Mouse (Mus musculus) brown adipose tissue, adult 24 weeks (tissue): ENCODE measurements around the gene Wdr95. TPM values are rescaled to one million over a fixed set of nuclear protein-coding genes. Genes with fewer than 3 reads are reported as not detected.

Experiments used
- H3K27ac ChIP-seq: fragments of 200-500 bp; replicated peaks from 2 replicates; pipeline ENCODE4 v1.5.1; 2012; ENCODE audit warnings: low read depth, mild to moderate bottlenecking, low read length
- H3K4me1 ChIP-seq: fragments of 200-500 bp; 2 replicates; pipeline ENCODE4 v1.6.1; 2012; ENCODE audit warnings: low read length, mixed read lengths; ENCODE audit not compliant: control insufficient read depth, insufficient read depth, insufficient read length
- H3K4me3 ChIP-seq: fragments of 200-500 bp; 2 replicates; pipeline ENCODE4 v1.5.1; 2012; ENCODE audit warnings: low read depth, mild to moderate bottlenecking, low read length, moderate library complexity; ENCODE audit not compliant: insufficient read depth
- polyA plus RNA-seq: library from polyadenylated mRNA; stranded (reverse); fragments of >200 nt; gene quantifications from 2 replicates; pipeline ENCODE4 v1.2.4, GENCODE M21; 2012; ENCODE audit not compliant: missing spikeins, insufficient read depth, insufficient read length

Gene Wdr95
- polyA plus RNA-seq, 1 experiment = not detected

- H3K4me1 ChIP-seq = no peaks in the 10 kb centered on the region; the same call in 1 of the 2 replicates
- no peak overlapping the region for H3K27ac ChIP-seq
- no peak overlapping the region for H3K4me3 ChIP-seq
These were observed 7.5 kb downstream of the Wdr95 start for GRCm38 (mm10) chr5:149536005-149536404.

- Histone ChIP-seq H3K4me1 (no peaks in the 10 kb centered on the region; the same call in 1 of the 2 replicates), H3K4me3 (no peak overlapping the region), H3K27ac (no peak overlapping the region)
These were observed 9.5 kb downstream of the Wdr95 start for GRCm38 (mm10) chr5:149537796-149538511.

GRCm38 (mm10) chr5:149538531-149538930 is 10.1 kb downstream of the Wdr95 start:
- no peak overlapping the region for H3K4me3 ChIP-seq
- no peaks in the 10 kb centered on the region; the same call in 1 of the 2 replicates for H3K4me1 ChIP-seq
- no peak overlapping the region for H3K27ac ChIP-seq

DNA sequence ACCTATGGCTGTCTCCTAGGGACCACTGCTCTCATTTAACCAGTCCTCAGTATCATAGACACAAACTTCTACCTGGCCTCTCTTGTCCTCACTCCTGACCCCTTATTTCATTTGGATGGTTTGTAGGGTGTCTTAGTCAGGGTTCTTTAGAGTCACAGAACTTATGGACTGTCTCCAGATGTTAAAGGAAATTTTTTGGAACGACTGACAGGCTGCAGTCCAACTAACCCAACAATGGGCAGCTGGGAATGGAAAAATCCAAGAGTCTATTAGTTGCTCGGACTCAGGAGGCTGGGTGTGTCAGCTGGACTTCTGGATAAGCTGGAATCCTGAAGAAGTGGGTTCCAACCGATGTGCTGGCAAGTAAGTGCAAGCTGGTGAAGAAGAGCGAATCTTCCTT is 10.6 kb downstream of the Wdr95 start:
- Histone ChIP-seq H3K27ac (no peak overlapping the region), H3K4me3 (no peak overlapping the region), H3K4me1 (no peaks in the 10 kb centered on the region; the same call in 1 of the 2 replicates)

DNA sequence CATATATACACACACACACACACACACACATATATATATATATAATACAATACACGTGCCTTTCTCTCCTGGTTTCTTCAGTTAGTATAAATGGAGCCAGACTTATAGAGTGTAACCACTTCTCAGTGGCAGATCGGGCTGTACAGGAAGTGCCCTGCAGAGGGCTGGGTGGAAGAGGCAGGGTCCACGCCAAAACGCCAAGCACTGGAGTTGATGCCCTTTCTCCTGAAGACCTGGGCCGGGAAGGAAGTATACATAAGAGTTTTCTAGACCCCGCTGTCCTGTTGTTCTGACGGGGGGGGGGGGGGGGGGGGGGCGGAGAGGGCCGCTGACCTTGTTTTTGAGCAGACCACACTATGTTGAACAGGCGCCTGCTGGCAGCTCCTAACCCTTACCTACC is 22.7 kb downstream of the Wdr95 start:
- no peak overlapping the region for H3K27ac ChIP-seq
- no peaks in the 10 kb centered on the region for H3K4me1 ChIP-seq
- H3K4me3 ChIP-seq = no peak overlapping the region

GRCm38 (mm10) chr5:149552742-149553141 is 24.3 kb downstream of the Wdr95 start:
- Histone ChIP-seq H3K4me3 (no peak overlapping the region), H3K27ac (no peak overlapping the region), H3K4me1 (no peaks in the 10 kb centered on the region)

GRCm38 (mm10) chr5:149553373-149553772 is 24.9 kb downstream of the Wdr95 start:
- no peak overlapping the region for H3K27ac ChIP-seq
- H3K4me3 ChIP-seq = no peak overlapping the region
- H3K4me1 ChIP-seq = no peaks in the 10 kb centered on the region

DNA sequence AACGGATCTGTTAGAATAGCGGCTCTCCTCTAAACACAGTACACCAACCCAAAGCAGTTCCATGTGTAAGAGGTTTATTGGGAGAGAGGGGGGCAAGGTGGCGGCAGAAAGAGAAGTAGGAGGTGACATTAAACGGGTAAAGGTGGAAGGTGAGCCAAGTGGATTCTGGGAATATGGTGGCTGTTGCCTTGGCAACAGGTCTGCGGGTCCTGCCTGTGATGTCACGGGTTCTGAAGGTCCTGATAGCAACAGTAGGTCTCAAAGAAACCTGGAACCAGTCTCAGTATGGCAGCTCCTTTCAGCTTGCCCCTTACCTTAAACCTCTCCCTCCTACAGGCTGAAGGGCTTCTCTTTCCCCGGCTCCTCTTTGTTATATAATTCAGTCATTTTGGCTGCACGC is 25.9 kb downstream of the Wdr95 start:
- Histone ChIP-seq H3K27ac (no peak overlapping the region), H3K4me1 (no peaks in the 10 kb centered on the region), H3K4me3 (no peak overlapping the region)

DNA sequence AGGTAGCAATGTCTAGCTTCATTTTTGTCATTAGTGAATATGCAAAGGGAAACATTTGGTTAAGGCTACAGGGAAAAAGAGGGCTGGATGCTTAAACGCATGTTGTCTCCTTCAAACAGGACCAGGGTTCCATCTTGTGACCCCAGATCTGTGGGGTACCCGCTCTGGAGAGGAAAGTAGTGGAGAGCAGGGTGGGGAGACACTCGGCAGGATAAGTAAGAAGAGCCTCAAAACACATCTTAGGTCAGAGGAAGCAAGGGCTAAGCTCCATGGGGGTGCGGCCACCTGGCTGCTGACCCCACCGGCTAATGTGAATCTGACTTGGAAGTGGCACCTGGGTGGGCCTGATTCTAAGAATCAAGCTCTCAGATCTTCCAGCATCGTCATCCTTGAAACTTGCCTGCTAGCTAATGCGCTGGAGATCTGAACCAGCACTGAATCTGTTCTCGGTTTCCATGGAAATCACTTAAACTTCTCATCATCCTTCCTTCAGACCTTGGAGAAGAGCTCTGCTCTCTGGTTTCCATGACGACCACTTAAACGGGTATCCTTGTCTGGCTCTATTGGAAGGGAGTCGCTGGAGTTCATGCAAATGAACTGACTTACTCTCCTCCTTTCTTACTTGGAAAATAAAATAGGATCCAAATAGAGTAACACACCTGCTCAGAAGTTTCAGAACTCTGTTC is 32.6 kb downstream of the Wdr95 start:
- no peak overlapping the region for H3K27ac ChIP-seq
- no peaks in the 10 kb centered on the region for H3K4me1 ChIP-seq
- no peak overlapping the region for H3K4me3 ChIP-seq

DNA sequence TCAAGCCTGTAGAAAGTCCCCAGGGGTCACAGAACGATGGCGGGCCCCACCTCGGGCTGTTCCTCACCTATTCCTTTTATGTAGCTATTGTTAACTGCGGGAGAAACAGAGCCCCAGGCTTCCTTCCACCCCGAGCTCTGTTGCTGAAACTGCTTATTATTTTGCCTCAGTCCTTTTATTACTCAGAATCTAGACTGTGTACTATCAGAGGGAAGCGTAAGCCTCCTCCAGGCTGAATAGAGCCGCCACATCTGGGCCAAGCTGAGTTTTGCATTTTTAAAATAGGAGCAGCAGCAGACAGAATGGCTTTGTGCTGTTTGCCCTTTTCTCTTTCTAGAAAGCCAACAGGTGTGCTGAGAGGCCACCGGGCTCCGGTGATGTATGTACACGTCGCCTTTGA is 37.5 kb downstream of the Wdr95 start:
- Histone ChIP-seq H3K27ac (no peak overlapping the region), H3K4me3 (no peak overlapping the region), H3K4me1 (no peaks in the 10 kb centered on the region)

DNA sequence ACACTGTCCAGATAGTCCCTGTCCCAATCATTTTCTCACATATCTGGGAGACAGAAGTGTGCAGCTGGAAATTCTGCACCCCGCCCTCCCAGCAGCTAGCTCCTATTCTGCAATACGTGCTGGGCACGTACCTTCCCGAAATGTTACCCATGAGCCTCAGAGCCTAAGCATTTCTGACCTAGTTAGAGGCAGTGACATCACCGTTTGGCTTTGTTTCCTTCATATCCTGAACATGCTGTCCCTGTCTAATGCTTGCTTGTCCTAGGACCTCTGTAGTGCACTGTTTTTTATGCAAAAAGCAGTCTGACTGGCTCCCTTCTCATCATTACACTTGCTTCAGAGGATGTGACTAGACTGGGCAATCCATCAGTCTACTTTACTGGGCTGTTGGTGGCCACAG is 38.5 kb downstream of the Wdr95 start:
- no peak overlapping the region for H3K4me3 ChIP-seq
- H3K4me1 ChIP-seq = no peaks in the 10 kb centered on the region
- H3K27ac ChIP-seq = no peak overlapping the region

- no peak overlapping the region for H3K27ac ChIP-seq
- no peaks in the 10 kb centered on the region for H3K4me1 ChIP-seq
- no peak overlapping the region for H3K4me3 ChIP-seq
These were observed 40.5 kb downstream of the Wdr95 start for GRCm38 (mm10) chr5:149568993-149569392.

DNA sequence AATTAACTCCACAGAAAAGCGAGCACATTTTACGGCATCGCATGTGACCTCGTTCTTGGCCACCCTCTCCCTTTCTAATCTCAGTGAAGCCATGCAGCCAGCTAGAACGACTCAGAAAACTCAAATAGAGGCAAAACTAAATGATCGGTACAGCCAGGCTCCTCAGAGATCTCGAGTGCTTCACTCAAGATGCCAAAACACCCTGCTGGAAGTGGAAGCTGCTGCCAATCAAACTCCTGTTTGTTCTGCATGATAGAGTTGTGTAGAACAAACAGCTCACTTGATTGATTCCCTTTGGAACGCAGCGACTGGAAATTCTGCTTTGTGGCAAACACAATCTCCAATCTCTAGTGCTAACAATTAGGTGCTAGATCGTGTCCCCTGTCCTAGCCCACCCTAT is 48.5 kb downstream of the Wdr95 start:
- H3K27ac ChIP-seq = no peak overlapping the region
- no peak overlapping the region for H3K4me3 ChIP-seq
- H3K4me1 ChIP-seq = no peaks in the 10 kb centered on the region

DNA sequence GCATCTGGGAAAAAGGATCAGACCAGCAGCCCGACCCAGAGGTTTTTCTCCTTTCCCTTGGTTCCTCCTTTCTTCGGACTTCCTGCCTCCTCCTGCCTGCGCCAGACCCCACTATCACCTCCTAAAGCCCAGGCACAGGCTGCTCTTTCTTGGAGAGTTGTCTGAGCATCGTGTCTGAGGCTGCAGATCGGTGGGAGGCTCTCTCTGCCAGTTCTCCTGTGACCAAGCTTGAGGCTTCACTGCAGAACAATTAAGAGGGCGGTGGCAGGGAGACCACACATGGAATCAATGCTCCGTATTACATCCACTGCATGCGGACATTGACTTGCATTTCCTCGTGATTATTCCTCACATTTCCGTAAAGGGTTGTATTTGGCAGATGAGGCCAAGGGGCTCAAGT is 49.0 kb downstream of the Wdr95 start:
- H3K4me1 ChIP-seq = no peaks in the 10 kb centered on the region
- H3K4me3 ChIP-seq = no peak overlapping the region
- no peak overlapping the region for H3K27ac ChIP-seq

DNA sequence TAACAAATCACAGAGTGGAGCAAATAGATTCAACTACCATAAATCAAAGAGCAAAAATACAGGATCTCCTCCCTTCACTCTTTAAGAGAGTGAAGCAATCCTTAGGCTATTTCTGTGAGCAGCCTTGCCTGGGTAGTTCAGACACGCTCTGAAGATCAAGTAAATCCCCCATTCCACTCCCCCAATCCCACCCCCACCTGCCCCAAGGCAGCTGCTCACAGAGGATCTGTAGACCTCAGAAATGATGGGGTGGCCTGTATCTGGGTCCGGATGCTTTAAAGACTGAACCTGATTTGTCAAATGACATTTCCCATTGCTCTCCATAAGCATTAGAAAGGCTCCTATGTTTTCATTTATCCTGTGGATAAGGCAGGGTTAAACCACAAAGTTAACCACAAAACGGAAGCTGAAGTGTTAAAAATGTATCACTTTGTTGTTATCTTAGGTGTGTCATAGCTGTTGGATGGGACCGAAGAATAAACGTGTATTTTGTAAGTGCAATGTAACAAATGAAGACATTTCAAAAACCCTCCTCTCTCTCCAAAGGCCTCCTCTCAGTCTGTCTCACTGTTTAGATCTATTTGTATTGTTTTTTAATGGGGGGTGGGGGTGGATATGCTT is 54.3 kb downstream of the Wdr95 start:
- Histone ChIP-seq H3K4me1 (peaks cover 3% of the 10 kb centered on the region; the same call in 1 of the 2 replicates), H3K4me3 (no peak overlapping the region), H3K27ac (no peak overlapping the region)
